Mouse (Mus musculus) CD4-positive naive resting alpha-beta T cell, adult 76 days (primary cell): ENCODE data around the gene Fam107b. TPM values are rescaled to one million over a fixed set of nuclear protein-coding genes. Genes with fewer than 3 reads are reported as not detected.

Source experiments
- total RNA-seq: library from RNA; stranded (reverse); gene quantifications from one replicate; pipeline ENCODE4 v1.2.4, GENCODE M21; 2023

The Fam107b gene
- total RNA-seq, result 487 TPM

GRCm38 (mm10) chr2:3570186-3570585, at the start of gene Fam107b:
Gene Fam107b, plus strand, starts transcription at chr2:3570488.

Other genes with a start within 250 kb of the Fam107b start
- 4.5 TPM for gene Rpp38, start 237.8 kb upstream of the Fam107b start, total RNA-seq
- not detected for gene Acbd7, start 234.3 kb upstream of the Fam107b start, total RNA-seq
- not detected for gene Olah, start 173.3 kb upstream of the Fam107b start, total RNA-seq
- not detected for gene Meig1, start 147.8 kb upstream of the Fam107b start, total RNA-seq
- 41.8 TPM for gene Dclre1c, start 146.4 kb upstream of the Fam107b start, total RNA-seq
- gene Suv39h2, start 95.5 kb upstream of the Fam107b start, total RNA-seq, result 3.9 TPM
- gene Gm45902, start 57.7 kb upstream of the Fam107b start, total RNA-seq, result 16.3 TPM
- 108 TPM for gene Hspa14, start 57.7 kb upstream of the Fam107b start, total RNA-seq
- gene Cdnf, start 57.5 kb upstream of the Fam107b start, total RNA-seq, result 0.35 TPM